Mouse (Mus musculus) frontal cortex, adult 2 months (tissue): ENCODE results near the gene Mapk10. TPM values are rescaled to one million over a fixed set of nuclear protein-coding genes. Genes with fewer than 3 reads are reported as not detected.

Experiments used
- DNase-seq, 2 experiments: peaks; one replicate each; pipeline ENCODE4 v3.0.0; 2022; ENCODE audit warnings: low spot score in 1 of 2; ENCODE audit errors: extremely low spot score in 1 of 2
- polyA plus RNA-seq: library from polyadenylated mRNA; depleted of rRNA; stranded (reverse); fragments of >200 nt; gene quantifications from 2 replicates; pipeline ENCODE4 v1.2.3, GENCODE M21; 2012

The Mapk10 gene
- polyA plus RNA-seq, 1 experiment, result 124 TPM

DNA sequence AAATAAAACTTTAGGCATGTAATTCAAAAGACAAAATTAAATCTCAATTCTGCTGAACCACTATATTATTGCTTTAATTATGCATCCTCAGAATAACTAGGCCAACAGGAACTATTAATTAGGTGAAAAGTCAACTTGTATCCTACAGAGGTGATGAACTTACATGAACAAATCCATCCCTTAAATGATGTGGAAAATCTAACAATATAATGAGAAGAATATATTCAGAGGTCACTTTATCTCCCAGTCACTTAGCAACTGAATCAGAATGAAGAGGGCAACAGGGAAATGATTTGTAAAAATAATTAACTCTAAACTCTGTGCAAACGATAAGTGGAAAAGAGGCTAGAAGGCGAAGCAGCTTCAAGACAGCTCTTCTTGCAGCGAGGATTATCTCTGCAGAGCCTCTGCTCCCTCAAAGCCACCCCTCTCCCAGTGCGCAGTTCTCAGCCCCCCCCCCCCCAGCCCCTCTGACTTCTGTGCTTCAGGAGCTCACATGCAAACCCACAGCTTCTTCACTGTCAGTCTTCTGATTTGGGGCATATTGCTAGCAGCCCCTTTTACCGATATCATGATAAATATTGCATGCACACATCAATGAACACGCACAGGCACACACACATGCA is 138.8 kb downstream of the Mapk10 start:
- DNase-seq, result no peak

DNA sequence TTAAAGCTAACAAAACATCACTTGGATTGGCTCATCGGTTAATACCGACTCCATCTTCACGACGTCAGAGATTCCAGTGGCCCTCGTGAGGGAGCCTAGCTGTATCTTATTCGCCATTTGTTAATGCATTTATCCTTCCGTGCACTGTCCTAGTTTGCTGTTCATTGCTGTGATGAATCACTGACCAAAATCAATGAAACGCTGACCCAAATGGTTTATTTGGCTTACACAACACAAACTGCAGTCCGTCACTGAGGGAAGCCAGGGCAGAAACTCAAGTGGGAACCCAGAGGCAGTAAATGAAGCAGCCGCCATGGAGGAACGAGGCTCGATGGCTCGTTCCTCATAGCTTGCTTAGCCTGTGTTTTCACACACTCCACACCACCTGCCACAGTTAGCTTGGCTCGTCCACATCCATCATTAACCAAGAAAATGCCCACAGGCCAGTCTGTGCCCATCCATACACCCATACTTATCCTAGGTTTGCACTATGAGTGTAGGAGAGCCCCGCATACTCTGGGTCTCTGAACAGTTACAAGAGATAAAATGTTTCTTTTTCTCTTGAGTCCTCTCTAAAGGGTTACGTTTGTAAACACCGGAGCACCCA is 140.0 kb downstream of the Mapk10 start:
- no peak for DNase-seq

DNA sequence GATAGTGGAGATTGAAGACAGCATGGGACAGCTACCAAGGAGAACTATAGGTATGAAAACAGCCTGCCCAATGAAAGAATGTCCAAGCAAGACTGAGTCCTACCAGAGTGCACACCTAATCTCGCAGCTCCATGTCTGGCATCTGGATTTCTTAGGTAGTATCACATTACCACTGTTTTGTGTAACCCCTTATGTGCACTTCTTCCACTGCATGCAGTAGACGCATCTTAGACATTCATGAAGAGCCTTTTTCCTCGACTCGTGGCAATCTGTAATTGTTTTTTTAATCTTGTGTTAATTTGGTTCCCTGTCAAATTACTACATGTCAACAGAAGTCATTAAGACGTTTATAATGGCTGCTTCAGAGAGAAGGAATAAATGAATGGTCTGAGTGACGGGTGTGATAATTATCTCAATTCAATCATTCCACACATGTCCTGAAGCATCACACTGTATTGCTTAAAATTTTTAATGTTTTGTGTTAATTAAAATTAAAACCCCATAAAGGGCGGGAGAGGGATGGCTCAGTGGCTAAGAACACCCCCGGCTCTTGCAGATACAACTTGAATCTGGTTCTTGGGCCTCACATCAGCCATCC is 160.7 kb downstream of the Mapk10 start:
- DNase-seq, result no peak

DNA sequence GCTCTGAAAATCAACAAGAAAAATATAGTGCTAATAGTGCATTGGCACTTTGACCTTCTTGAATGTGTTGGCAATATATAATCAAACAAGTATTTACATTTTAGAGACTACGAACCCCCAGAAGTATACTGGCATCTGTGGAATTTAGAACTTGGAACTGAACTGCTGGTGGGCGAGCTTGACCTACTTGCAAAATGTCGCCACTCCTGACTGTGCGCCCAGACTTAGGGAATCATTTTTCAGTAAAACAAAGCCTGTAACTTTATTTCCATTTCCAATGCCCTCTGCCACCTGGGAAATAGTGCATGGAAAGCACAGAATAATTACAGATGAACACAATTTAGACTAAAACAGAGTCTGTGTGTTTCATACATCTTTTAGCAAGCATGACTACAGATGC is 163.1 kb downstream of the Mapk10 start:
- DNase-seq, result no peak

DNA sequence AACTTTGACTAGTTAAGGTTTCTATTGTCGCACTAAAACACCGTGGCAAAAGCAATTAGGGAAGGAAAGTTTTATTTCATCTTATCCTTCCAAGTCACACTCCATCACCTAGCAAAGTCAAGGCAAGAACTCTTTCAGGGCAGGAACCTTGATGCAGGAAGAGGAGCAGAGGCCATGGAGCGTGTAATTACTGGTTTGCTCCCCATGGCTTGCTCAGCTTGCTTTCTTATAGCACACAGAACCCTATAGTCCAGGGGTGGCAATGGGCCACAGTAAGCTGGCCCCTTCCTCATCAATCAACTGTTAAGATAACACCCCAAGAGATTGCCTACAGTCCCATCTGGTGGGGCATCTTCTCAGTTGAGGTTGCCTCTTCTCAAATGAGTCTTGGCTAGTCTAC is 173.4 kb downstream of the Mapk10 start:
- DNase-seq, result no peak

DNA sequence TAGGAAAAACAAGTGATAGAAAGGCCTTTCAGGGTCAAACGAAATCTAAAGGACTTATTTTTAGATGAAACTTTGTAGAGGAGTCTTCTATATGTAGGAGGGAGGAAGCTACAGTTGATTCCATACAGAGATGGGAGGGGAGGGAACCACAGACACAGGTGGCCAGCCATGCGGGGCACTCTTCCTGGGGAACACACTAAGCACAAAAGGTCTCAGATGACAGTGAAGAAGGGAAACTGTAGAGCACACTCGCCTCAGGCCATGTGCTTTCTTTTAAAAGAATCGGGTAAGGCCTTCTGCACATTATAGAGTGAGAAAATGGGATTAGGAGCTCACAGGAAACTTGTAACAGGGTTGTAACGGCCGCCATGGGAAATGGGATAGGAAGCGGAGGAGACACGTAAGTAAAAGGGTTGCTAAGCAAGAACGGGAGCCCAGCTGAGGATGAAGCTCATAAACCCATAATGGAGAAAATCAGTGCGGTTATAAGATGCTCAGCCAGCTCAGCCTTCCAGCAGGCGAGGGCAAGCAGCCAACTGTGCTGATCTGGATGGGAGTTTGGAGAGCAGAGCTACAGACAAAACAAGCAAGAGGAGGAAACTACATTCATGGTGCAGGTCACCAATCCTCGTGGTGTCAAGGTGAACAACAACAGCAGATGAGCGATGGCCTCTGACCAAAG is 182.1 kb downstream of the Mapk10 start:
- DNase-seq, result peak; percentile 43 to 84

DNA sequence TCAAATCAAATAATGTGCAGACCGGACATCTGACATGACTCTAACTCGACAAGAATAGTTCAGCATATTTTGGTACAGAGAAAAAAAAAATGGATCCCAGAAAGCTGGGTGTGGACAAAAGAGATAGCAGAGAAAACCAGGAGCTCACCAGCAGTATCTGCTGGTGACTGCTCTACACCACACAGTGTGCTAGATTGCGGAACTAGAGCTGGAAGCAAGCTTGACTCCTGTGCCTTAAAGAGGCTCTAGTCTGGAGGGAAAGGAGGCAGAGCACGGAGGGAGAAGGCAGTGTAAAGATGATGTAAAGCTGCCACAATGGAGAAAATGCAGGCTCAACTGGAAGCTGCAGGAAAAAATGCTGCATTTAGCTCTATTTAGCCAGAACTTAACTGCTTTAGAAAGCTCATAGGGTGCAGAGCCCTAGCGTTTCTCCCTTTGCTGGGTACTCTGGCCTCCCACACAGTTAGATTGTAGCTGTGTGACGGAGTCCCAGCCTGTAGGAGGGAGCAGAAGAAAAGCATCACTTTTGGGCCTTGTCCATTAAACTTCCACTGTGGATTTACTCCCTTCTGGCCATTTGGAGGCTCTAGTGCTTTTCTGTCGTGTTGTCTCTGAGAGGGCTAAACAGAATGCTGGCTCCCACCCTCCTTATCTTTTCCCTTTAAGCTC is 188.5 kb downstream of the Mapk10 start:
- peak; percentile 51 to 73 for DNase-seq

DNA sequence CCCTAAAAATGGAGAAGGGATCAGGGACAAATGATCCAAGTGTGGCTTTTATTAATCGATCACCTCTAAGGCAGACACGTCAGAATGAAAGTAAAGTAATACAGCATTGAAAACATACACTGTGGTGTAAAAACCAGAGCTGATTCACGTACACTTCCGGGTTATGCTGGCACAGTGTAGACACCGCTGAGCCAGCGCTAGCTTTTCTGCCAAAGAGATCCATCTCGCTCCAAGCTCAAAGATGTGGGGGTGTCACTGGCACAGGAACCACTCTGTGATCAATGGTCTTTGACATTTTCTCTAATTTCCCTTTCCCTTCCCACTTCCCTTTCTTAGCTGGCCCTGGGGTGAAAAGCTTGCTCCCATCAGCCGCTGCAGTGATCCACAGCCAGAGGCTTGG is 189.7 kb downstream of the Mapk10 start:
- DNase-seq, result no peak

DNA sequence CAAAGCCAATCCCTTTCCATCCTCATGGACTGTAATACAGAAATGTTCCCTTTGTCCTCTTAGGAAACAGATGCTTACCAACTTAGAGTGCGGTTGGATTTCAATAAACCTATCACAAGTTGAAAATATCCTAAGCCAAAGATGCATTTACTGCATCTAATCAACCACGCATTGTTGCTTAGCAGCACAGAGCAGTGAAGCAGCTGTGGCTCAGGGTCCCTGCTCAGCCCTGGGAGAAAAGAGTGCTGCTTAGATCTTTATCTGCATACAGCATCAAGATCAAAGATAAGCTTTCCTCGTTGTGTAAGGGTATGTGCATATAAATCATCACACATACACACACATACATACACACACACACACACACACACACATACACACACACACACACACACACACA is 190.2 kb downstream of the Mapk10 start:
- no peak for DNase-seq

DNA sequence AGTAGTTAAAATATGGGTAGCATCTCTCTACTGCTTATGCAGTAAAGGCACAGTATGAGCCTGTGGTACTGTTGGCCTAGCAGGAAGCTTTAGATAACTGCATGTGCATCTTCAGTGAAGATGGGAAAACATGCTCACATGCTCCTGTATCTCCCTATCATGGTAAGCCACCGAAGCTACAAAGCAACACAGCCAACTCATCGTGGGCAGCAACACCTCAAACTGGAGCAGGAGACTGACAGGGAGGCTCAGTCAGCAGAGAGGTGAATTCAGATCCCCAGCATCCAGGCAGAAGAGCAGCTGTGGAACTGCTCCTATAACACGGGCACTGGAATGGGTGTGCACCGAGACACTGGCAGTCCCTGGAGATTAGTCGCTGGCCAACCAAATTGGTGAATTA is 191.0 kb downstream of the Mapk10 start:
- no peak for DNase-seq

DNA sequence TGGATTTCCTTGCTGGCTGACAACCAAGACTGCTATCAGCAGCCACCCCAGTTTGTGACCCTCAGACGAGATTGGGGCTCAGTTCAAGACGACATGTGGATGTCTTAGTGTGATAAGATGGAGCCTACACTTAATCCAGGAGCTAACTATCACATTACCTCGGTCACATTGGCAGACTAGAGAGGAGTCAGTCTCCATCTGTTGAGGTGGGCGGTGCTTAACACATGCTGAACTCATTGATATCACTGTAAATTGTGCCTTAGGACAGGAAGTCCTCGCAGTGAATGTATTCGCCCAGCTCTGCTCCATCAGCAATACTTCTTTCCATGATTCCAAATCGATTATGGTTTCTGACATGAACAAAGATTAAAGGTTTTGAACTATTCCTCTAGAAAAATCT is 193.5 kb downstream of the Mapk10 start:
- no peak for DNase-seq

DNA sequence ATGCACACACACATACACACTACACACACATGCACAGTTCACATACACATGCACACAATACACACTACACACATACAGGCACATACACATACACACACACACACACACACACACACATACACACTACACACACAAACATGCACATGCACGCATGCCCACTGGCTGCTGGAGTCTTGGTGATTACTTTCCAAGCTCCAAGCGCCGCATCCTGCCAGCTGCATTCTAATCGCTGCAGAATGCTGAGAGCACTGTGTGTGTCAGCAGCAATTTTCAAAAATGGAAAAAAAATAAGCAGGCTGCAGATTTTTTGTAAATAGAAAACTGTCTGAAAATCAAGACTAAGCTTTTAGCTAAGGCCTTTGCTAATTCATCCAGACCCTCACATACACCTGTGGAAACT is 196.8 kb downstream of the Mapk10 start:
- DNase-seq, result no peak

DNA sequence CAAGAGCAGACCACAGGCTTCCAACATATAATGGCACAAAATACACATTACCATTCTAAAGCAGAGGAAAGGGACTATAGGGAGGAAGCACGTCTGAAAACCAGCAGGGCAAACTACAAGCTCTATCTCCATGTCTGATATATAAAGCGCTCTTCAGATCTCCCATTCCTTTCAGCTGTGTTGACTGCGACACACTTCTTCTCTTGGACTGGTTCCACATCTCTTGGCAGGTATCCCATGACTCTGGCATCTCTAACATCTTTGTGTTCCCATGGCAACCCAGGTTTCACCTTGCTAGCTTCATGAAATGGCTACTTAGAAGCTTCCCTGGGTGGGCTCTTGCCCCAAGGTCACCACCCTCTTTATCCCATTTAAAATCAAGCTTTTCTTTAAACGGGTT is 202.2 kb downstream of the Mapk10 start:
- DNase-seq, result peak; percentile 38 to 81

DNA sequence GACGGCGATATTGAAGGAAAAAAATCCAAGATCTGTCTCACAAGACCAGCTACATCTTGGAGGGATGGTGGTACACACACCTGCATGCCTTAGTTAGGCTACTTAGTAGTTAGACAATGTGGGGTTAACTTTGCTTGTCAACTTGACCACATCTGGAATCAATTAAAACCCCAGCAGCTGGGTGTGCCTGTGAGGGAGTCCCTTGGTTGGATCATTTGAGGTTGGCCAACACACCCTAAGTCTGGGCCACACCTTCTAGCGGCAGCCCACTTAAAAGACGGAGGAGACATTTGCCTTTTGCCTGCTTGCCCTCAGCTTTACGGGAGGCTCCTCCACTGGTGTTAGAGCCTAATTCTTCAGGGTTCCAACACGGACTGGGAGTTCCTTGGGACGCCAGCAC is 209.0 kb downstream of the Mapk10 start:
- DNase-seq, result no peak

DNA sequence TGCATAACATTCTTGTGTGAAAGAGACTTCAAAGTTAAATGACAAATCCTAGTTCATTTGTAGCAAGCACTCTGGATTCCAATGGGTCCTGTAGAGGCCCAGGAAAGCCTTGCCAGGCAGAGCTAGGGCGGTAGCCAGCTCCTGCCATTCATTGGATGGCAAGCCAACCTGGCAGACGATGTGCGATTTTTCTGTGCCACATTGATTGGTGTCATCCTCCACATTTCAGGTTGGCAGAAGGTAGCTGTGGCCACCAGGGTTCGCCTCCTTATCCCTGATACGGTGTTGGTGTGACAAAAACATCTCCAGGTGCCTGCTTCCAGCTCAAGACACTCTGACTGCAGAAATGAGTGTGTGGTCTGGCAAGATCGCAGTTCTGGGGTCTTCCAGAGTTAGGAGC is 210.6 kb downstream of the Mapk10 start:
- no peak for DNase-seq

DNA sequence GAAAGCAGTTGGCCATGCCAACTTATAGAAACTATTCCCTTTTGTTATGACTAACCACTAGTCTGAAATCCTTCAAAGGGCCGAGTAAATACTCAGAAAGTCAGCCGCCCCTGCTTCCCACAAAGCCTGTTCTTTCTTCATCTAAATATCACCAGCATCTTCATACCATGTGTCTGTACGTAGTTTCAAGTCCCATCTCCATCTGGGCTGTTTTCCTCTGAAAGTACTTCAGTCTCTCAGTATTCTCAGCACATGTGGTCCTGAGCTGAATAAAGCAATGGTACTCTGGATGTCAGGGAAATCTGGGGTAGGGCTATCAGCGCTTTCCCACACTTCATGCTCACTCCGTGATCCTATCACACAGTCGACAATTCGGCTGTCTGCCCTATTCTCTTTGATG is 212.6 kb downstream of the Mapk10 start:
- no peak for DNase-seq

DNA sequence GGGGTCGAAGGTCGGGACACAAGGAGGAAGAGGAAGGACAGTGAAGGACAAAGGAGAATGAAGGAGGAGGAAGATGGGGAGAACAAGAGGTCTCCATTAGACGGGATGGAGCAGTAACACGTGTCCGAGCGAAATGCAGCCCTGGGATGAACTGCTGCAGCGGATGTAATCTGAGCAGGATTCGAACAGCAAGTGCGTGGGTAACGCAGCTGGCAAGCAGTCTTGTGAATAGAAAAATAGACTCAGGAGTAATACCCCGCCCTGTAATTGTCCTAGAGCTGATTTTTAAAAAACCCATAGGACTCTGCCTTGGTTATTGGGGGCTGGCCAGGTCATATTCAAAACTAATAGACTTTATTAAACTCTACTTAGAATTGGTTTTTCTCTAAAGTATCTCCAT is 213.2 kb downstream of the Mapk10 start:
- DNase-seq, result no peak

DNA sequence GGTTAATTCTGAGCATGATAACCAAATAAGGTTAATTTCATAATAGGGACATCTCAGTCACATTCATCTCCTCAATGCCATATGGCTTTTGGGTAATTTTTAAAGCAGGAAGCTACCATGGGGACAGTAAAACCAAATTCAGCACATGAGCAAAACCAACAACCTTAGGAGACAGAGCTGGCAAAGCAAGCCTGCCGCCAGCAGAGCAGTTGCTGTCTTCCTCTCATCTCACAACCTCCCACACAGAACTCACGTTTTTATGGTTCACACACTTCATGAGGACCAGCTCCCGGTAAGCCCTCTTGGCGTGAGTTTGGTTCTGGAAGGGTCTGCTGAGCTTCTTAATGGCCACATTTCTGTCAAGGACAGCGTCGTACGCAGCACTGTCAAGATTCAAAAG is 214.8 kb downstream of the Mapk10 start:
- DNase-seq, result no peak

DNA sequence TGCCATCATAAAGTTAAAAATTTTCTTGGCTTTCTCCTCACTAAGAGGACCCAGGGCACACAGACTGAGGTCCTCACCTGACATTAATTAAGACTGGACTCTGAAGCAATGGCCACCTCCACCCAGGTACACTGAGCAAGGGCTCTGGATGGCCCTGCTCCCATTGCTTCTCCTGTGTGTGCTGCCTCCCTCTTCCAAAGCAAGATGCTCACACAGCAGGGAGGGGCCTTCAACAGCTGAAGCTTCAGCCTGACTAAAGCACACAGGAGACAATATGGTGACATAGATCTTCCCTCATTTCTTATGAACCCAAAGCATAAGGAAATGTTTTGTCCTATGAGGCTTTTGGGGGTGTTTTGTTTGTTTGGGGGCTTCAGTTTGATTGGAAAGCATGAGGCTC is 215.2 kb downstream of the Mapk10 start:
- DNase-seq, result no peak

DNA sequence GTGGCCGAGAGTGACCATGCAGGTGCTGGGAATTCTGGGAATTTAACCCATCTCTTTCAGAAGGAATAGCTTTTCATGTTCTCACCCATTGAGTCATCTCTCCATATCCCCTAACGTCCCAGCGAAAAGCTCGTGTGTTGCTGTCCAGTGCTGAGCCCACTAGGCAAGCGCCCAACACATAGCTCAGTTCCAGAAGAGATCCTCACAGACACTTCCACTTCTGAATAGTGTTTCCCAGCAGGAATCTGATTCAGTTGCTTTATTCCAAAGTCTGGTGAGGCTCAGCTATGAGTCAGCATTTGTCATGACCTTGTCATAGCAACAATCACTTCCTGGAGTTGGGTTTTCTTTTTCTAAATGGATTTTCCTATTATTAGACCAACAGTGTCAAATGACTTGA is 217.2 kb downstream of the Mapk10 start:
- no peak for DNase-seq

DNA sequence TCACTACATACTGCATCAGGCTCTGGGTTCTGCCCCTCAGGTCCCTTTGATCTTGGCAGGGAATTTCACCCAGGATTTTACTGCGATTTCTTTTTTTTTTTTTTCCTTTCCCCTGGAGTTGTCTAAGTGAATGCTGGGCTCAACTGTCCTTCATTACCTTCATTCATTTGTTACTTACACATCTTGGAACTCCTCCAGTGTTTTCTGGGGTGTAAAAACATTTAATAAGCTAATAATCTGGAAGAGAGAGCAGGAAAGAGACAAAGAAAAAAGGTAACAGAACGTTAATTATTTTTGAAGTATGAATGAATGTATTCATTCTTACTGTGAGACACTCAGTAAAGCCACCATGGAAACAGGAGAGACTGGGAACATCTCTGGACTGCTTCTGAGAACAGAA is 219.4 kb downstream of the Mapk10 start:
- DNase-seq, result no peak
